Mouse (Mus musculus): ENCODE measurements around the gene Hcls1.

DNA sequence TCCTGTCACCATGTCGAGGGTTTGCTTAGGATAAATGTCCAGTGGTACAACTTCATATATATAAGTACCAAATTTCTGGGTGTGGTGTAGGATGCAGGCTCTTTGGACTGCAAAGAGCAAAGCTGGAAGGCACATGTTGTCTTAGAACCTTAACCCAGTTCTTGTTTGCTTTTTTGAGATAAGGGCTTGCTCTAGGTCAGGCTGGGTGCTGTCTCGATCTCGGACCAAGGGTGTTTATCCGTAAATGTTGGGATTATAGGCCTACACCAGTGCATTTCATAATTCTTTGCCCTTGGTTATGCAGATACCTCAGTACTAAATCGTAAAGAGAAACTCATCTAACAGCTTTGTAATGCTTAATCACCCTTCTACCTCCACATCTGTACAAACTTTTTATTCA lies 77.6 kb downstream of the Hcls1 start:
- TF ChIP-seq POLR2A (IDR thresholded peaks at IDR 0.05; ENCODE audit: borderline replicate concordance, control insufficient read depth, low read depth, low read length) (no peak), CTCF (IDR thresholded peaks at IDR 0.05; ENCODE audit: control insufficient read depth, insufficient read depth, low read length) (no peak)

All from bone marrow, adult 2 months (tissue).